Mouse (Mus musculus) gastrocnemius, adult 8-10 months (tissue): ENCODE measurements at regions not wholly inside any gene's neighbourhood (a gene's known extent, or its start where the extent isn't known, plus 50 kb on each side); places are given as distances from the start of the nearest gene placed in this dataset.

ENCODE experiments used
- DNase-seq, 2 experiments: peaks; one replicate each; pipeline ENCODE4 v3.0.0; 2022; ENCODE audit warnings: low spot score in 2 of 2

DNA sequence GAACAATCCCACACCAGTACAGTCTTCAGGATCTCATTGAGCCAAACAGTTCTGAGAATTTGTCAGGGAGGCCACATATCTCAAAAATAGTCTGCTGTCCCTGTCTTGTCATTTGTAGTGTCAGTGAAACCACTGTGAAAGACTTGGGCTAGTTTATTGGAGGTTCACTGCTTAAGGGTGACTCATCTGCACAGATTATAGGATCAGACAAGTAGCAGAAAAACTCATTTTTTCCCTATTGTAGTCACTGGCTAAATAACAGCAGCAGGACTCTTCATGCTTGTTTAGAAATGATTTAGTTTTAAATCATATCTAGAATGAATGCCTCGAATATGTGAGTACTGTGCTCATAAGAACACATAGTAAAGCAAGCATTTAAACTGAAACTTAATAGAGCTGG lies 475.2 kb upstream of the Marcks start:
- DNase-seq, result no peak

DNA sequence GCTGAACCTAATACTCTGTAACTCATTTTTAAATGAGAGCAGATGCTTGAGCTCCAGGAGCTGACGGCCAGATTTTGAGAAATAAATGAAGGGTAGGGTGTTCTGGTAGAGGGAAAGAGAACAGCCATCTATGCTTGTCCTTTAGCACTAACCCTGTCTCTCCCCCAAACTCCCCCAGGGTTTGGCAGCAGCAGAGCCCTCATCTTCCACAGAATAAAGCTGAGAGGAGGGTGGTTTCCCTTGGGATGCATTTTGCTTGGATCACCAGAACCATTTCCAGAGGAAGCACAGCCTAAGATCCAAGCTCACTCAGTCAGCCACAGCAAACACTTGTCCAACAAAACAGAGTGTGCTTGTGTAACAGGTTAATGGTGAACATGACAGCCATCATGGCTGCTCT lies 464.8 kb upstream of the Marcks start:
- no peak for DNase-seq

DNA sequence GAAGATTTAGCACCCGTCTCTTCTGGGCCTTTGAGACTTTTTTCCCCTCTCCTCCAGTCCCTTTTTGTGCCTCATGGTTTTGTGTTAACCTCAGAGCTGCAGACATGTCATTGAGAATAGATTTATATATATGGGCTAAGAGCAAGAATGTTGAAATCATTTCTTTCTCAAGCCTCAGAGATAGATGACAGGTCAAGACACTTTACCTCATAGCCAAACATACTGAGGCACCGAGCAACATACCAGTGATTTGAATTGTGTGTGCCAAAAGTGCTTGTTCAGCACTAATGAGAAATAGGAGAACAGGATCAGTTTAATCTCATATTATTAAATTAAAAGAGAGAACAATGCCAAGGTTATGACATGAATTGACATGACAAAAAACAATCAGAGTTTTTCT lies 464.2 kb upstream of the Marcks start:
- no peak for DNase-seq

DNA sequence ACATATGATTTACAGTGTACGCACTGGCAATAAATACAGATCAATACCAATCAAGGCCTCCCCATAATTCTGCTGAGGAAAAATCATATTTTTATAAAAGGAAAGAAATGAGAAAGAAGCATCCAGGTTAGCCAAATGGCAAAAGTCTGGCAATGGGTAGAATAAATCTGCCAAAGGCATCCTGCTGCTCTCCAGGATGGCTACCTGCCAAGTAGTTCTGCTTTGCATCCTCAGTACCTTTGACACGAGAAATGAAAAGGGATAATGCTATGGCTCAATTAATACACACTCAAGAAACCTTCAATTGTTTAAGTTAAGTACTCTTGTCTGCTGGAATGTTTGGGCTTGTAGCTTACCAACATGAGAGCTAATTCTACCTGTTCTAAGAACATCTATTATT lies 451.2 kb upstream of the Marcks start:
- no peak for DNase-seq

DNA sequence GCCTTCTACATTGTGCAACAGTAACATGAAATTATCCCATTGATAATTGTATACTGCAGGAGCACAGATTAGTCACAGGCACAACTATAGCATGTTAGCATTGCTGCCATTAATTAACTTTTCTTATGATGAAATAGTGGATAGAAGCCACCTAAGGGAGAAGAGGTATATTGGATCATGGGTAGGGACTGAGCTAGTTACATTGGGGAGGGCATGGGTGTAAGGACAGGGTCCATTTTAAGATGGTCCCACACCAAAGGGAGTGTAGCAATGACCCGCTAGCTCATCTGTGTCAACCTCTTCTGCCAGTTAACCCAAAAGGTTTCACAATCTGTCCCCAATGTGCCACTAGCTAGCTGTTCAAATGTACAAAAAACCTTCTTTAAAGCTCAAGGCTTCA lies 450.3 kb upstream of the Marcks start:
- no peak for DNase-seq

DNA sequence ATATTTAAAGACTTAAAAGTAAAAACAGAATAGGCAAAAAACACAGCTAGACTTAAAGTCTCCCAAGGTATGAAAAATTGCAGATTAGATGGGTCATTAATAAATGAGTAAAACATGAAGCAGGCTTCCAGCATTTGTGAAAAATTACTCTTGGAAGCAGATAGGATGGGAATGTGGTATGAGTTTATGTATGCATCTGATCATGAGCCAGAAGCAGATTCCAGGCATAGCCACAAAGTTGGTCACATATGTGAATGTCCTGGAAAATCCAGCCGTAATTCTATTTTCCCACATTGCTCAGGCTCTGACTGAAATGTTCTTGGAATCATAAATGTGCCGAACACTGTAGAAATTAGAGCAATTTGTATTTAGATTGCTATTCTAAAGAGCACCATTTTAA lies 432.5 kb upstream of the Marcks start:
- no peak for DNase-seq

DNA sequence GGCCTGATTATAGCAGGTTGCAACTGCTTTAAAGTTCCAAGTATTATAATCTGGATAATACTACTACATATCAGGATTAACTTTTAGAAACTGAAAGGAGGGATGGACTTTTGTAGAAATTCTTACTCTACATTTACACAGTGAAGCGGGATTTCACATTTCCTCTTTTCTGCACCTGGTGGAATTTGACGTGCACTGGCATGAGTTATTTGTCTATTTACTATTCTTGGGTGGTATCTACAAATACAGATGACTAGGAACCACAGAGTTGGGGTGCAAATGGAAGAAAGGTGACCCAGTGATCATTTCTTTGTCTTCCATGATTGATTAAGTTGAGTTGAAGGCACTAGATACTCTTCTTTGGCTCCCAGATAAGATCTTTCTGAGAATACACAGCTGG lies 423.0 kb upstream of the Marcks start:
- DNase-seq, result no peak

DNA sequence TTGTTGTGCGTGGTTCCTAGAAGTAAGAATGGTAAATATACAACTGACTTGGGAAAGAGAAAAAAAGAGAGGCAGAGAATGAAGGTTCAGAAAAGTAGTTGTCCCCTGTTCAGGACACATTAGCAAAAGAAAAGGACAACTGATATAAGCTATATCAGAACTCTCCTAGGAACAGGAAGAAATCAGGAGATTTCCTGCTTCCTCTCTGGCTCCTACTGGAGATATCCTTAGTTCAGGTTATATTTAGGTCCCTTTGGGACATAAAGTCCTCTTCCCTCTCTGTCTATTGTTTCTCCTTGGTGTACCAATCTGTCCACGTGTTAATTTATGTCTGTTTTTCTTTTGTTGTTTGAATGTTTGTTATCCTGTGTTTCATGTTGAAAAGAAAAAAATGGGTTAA lies 410.7 kb upstream of the Marcks start:
- no peak for DNase-seq

DNA sequence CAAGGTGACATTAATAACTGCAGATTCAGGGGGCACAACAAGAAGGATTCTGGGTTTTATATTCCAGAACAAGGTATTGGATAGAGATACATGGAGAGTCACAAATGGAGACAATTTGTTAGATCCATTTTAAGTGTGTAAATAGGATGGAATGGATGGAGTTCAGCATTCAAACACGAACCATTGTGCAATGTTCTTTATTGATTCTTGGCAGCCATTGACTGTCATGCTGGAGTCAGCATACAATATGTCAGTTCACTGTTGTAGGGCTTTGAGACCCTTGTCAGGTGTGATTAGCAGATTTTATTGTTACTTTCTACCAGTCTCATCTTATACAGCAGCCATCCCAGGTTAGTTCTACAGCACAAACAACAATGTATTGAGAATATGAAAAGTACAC lies 402.0 kb upstream of the Marcks start:
- DNase-seq, result no peak

DNA sequence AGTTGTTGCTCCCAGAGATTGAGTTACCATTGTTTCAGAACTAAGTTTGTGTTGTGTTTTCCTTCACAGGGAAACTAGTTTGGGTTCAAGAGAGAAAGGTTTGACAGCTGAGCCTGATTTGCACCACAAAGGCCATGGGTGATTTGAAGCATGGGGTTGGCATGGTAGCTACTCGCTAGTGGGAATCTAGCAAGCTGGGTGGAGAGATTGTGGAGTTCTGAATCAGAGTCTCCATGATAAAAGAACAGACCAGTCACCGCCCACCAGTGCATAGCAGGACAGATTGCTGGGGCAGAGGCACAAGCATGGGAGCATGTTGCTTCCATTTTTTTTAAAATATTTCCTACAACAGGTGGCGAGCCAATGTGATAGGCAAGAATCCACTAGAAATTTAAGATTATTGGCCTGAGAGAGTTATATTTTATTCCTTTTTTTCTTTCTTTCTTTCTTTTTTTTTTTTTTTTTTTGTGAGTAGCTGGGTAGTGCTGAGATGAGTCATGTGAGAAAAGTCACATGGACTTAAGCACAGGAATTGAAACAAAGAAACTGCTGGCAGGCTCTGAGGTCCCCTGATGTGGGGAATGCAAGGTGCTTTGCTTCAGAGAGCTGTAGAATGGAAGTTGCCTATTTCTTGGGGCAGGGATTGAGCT lies 367.4 kb upstream of the Marcks start:
- no peak for DNase-seq

DNA sequence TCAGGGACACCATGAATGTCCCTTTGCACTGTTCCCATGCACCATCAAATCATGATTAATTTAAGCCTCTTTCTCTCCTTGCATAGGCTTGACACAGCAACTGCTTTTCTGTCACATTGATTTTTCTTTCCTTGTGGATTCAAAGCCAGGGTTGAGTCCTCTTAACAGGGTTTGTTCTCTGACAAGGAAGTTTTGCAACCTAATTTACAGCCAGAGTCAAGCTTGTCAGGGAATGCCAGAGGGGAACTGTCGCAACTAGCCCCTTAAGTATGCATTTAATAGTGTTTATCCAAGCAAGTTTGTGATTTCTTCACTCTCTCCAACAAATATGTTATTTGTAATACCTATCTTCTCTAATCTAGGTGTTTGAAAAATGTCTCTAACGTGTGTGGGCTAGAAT lies 365.7 kb upstream of the Marcks start:
- DNase-seq, result no peak

DNA sequence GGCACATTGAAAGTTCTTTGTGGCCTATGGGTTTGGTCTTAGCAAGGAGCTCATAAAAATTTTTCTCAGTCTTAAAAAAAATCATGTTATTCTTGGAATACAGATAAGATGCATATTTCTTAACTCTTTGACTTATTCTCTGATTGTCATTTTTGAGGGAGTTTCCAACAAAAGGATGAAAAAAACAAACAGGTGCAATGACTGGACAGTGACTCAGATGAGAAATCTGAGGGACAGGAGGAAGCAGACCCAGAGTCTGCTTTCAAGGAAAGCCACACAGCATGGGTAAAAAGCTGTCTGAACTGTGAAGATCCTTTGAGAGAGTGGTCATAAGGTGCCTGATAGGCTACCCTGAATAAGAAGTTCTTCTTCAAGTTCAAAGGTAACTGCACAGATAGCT lies 363.8 kb upstream of the Marcks start:
- no peak for DNase-seq

DNA sequence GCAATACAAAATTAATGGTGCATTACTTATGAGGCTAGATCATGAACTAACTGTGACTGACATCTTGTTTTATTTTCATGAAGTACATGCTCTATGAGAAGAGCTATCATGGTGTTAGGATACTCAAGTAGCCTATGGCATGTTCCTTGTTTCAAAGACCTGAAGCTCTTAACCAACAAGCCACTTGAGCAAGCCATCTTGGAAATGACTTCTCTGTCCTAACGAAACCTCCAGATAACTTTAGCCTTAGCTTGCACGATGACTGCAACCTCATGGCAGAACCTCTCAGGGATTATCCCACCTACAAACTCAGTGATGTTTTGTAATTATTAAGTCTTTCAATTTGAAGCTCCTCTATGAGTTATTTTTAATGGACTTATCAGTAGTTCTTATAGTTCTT lies 362.3 kb upstream of the Marcks start:
- no peak for DNase-seq

DNA sequence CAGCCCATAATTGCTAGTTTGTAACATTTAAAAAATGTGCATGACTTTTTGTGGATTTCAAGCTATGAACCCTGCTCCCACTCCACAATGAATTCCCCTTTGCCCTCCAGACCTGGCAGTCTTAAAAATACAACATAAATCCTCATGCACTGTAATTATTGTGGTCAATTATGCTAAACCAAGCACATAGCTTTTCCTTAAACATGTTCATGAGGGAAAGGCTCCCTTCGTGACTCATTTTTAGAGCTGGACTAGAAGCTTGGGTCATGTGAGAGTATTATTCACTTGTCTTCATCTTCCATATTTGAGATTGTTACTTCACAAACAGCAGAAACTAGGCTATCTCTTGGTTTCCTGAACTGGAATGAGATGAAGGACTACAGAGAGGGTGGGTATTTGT lies 356.7 kb upstream of the Marcks start:
- DNase-seq, result no peak

DNA sequence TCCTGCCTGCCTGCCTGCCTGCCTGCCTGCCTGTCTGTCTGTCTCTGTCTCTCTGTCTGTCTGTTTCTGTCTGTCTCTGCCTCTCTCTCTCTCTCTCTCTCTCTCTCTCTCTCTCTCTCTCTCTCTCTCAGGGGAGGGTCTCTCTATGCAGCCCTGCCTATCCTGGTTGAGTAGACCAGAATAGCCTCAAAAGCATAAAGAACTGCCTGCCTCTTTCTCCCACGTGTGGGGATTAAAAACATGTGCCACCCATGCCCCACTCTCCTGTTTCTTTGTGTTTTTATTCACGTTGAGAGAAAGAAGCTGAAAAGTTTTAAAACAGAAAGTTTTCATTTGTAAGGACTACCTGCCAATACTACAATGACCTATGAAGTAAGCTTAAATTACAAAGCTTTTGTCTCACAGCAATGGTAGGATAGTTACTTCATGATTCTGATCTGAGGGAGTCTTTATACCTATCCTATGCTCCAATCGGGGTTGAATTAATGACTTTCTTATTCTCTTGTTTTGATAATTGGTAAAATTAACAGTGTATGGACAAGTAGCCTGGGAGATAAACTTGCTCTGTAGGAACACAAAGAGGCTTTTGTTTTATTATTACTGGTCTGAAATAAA lies 355.9 kb upstream of the Marcks start:
- no peak for DNase-seq

DNA sequence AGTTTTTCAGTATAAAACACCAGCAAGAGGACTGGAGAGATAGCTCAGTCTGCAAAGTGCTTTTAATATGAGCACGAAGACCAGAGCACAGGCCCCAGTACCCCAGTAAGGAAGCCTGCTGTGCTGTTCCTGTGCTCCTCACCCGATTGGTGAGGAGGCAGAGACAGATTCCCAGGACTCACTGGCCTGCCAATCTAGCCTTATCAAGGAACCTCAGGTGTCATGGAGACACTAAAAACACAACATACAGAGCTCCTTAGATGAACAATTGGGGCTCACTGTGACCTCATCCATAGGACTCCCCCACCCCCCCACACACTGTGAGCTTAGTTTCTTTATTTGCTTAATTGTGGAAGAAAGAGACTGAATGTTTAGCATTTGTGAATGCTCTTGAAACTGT lies 355.4 kb upstream of the Marcks start:
- no peak for DNase-seq

DNA sequence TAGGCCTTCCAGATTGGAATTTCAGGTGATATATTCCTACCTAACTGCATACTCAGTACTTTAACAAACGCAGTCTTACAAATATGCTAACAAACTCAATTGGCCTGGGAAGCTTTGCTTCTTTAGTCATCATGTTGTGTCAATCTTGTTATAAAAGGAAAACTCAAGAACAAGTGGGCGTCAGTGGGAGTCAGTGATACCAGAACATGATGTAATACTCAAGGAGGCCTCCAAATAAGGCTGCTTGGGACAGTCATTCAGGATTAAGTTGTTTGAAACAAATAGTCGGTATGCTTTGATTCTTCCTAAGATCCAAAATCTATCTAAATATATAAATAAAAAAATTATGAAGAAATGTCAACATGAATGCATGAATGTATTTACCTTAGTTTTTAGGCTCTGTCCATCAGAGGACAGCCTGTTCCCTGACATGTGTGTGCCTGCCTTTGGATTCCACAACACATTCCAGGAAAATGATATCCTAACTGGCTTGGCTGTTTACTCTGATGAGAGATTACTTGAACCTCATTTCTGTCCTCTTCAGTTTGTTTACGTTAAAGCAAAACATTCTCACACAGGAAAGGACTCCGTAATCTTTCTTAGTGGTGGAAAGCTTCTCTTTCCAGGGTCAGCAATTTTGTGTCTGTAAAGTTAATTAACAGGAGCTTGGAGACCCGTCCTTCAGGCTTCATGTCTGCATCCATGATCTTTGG lies 345.7 kb upstream of the Marcks start:
- DNase-seq, result no peak

DNA sequence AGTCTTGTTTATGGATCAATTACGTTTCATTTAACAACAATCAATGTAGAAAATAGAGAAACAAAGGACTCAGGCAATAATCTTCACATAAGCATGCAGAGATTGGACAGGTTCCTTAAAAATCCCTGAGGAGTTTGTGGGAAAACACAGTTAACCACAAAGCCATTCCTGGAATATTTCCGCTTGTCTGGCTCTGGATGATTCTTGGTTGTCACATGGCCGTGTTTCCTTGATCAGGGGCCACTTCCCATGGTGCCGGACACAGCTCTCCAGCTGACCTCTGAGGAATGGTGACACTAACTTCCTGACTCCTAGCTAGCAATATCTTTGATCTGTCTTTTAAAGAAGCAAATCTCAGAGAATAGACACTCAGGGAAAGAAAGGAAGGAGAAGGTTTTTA lies 344.8 kb upstream of the Marcks start:
- DNase-seq, result peak; percentile 5 to 13

DNA sequence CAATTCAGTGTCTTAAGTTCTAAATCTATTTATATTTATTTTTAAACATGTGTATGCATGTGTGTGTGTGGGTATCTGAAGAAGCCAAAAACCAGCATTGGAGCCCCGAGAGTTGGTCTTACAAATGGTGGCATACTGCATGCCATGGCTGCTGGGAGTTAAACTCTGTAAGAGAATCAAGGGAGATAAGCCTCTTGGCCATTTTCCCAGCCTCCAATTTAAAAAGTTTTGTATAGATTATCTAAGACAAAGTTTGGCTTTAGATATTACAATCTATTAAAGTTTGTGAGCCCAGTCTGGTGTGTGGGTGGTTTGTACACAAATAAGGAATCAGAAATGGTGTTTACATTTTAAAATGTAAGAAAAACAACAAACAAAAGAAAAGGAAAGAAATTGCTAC lies 343.2 kb upstream of the Marcks start:
- no peak for DNase-seq

DNA sequence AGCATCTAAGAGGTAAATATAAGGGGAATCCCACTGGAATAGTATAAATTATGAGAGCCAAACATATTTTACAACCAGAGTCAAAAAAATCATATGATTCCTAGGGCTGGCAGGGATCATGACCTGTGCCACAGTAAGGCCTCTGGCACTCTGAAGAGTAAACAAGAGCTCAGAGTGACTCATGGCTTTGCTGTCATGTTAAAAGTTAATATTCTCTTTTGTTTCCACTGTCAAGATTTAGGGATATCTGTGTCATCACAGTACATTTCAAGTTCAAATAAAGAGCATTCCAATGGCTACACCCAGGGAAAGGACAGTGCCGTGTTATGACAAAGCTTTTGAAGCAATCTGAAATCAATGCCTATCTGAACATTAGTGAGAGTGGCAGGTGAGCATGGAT lies 341.6 kb upstream of the Marcks start:
- no peak for DNase-seq

DNA sequence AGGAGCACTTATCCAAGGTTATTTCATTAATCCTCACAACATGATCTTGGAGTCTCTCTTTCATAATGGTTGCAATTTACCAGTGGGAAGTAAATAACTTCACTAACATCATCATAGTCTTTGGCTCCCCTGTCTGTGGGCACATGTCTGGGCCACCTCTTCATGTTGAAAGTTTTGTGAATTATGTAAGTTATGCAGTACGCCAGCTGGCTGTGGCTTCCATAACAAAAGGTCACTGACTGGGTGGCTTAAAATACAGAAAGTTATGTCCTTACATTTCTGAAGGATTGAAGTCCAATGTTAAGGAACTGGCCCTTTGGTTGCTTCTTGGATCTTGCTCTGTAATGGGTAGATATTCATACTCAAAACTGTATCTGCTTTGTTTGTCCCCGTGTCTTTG lies 339.4 kb upstream of the Marcks start:
- DNase-seq, result no peak

DNA sequence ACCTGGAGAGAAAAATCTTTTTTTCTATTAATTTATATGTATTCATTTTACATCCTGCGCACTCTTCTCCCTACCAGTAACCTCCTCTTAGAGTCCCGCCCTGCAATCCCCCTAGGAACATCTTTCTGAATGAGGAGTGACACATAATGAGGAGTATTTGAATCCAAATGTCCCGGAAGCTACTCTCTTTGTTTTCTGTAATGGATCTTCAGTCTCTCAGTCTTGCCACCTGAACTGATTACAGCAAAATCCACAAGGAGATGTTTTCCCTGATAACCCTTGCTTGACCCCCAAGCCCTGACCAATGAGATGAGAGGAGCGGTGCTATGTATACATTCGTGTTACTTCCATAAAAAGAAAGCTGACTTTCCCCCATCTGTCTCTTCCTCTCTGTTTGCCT lies 334.4 kb upstream of the Marcks start:
- DNase-seq, result no peak

DNA sequence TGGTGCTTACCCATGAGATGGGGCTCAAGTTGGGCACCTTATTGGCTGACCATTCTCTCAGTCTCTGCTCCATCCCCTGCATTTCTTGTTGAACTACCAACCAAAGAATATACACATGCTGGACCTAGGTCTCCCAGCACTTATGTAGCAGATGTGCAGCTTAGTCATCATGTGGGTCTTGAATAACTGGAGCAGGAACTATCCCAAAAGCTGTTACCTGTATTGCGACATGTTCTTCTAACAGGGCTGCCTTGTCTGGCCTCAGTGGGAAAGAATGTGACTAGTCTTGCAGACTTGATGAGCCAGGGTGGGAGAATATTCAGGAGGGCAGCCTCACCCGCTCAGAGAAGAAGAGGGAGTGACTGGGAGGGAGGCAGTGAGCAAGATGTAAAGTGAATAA lies 318.7 kb upstream of the Marcks start:
- no peak for DNase-seq
